Mouse (Mus musculus) gastrocnemius, postnatal 4 days (tissue): ENCODE results near the gene Hlcs. TPM values are rescaled to one million over a fixed set of nuclear protein-coding genes. Genes with fewer than 3 reads are reported as not detected.

ENCODE experiments used
- DNase-seq, 2 experiments: peaks; one replicate each; pipeline ENCODE4 v3.0.0; 2021 to 2022; ENCODE audit warnings: low spot score in 2 of 2, mixed read lengths in 2 of 2
- microRNA-seq: library from miRNA; unstranded; fragments of <30 nt; microRNA quantifications from one replicate; pipeline ENCODE4 v1.2.0, GENCODE M21; 2021
- total RNA-seq, 2 experiments: library from RNA; stranded (reverse); gene quantifications; 2 replicates each; pipeline ENCODE4 v1.2.3; 2021

The Hlcs gene
- total RNA-seq, 2 experiments from 2014 or later = 10.4 to 12.0 TPM

- DNase-seq = no peak
Observed at GRCm38 (mm10) chr16:94081996-94082708, 231.2 kb downstream of the Hlcs start.

- DNase-seq = no peak
Observed at GRCm38 (mm10) chr16:94081596-94081995, 231.8 kb downstream of the Hlcs start.

- no peak for DNase-seq
Observed at GRCm38 (mm10) chr16:94079856-94080555, 233.4 kb downstream of the Hlcs start.

GRCm38 (mm10) chr16:94079075-94079855 lies 234.1 kb downstream of the Hlcs start:
- DNase-seq = no peak

Small RNA genes within 50 kb of the gene (microRNA-seq; reads per million reads assigned to microRNA genes)
- gene Gm23062 = not detected

Other genes with a start within 250 kb of the Hlcs start
- 10 to 100 TPM; 14.0 to 14.4 TPM for gene Sim2, start 228.6 kb downstream of the Hlcs start, total RNA-seq
- gene Ripply3, start 14.8 kb upstream of the Hlcs start, total RNA-seq = 1 to 10 TPM; 4.7 to 6.6 TPM
- 100 to 1,000 TPM; 219 to 226 TPM for gene Ttc3, start 57.0 kb upstream of the Hlcs start, total RNA-seq
- 100 to 1,000 TPM; 155 to 166 TPM for gene Pigp, start 58.3 kb upstream of the Hlcs start, total RNA-seq
- 10 to 100 TPM; 36.0 TPM for gene Vps26c, start 213.3 kb upstream of the Hlcs start, total RNA-seq